Mouse (Mus musculus) CH12.LX (cell line): ENCODE data around the gene Stard10. TPM values are rescaled to one million over a fixed set of nuclear protein-coding genes. Genes with fewer than 3 reads are reported as not detected.

Source experiments
- DNase-seq: peaks from one replicate; pipeline ENCODE4 v3.0.0-alpha.2; 2013; ENCODE audit errors: extremely low read depth
- H3K27ac ChIP-seq: 2 replicates; pipeline ENCODE4 v1.5.1; 2012; ENCODE audit warnings: low read depth, mild to moderate bottlenecking, control low read depth, moderate library complexity; ENCODE audit not compliant: insufficient read depth
- H3K27me3 ChIP-seq: replicated peaks from 2 replicates; pipeline ENCODE3; 2012; ENCODE audit warnings: inconsistent platforms
- H3K36me3 ChIP-seq, 2 experiments: replicated peaks in 1 of 2; 2 replicates each; pipeline versions ENCODE3 to v1.6.1; 2012; ENCODE audit warnings: inconsistent platforms in 1 of 2, low read length in 1 of 2, mild to moderate bottlenecking in 1 of 2, mixed read lengths in 1 of 2, moderate library complexity in 1 of 2; ENCODE audit not compliant: control insufficient read depth in 1 of 2, insufficient read depth in 1 of 2
- H3K4me1 ChIP-seq, 2 experiments: 2 replicates each; pipeline ENCODE4 v1.6.1; 2012; ENCODE audit warnings: inconsistent platforms in 1 of 2, moderate library complexity in 1 of 2; ENCODE audit not compliant: insufficient read depth in 2 of 2, control insufficient read depth in 1 of 2
- H3K4me2 ChIP-seq: 2 replicates; pipeline ENCODE4 v1.6.1; 2012; ENCODE audit warnings: low read depth, mild to moderate bottlenecking, control low read depth; ENCODE audit not compliant: poor library complexity, insufficient read depth, severe bottlenecking
- H3K4me3 ChIP-seq, 3 experiments: fragments of 150-350 bp in 1 of 3; sonication (generic) in 1 of 3; replicated peaks in 1 of 3; 2 replicates each; pipeline versions ENCODE3 to v1.5.1; 2011 to 2012; ENCODE audit warnings: low read depth in 2 of 3, low read length in 2 of 3, mild to moderate bottlenecking in 2 of 3, moderate library complexity in 2 of 3, control low read depth in 1 of 3, improper control_type of control experiment in 1 of 3, inconsistent platforms in 1 of 3, mixed read lengths in 1 of 3; ENCODE audit not compliant: poor library complexity in 1 of 3
- H3K79me2 ChIP-seq: replicated peaks from 2 replicates; pipeline ENCODE4 v1.6.1; 2012; ENCODE audit warnings: mild to moderate bottlenecking, moderate library complexity; ENCODE audit not compliant: control insufficient read depth, poor library complexity, insufficient read depth, severe bottlenecking; ENCODE audit errors: extremely low read depth
- H3K9ac ChIP-seq: 2 replicates; pipeline ENCODE4 v1.6.1; 2012; ENCODE audit warnings: low read depth, mild to moderate bottlenecking, control low read depth, moderate library complexity; ENCODE audit not compliant: insufficient read depth
- H3K9me3 ChIP-seq: replicated peaks from 2 replicates; pipeline ENCODE3; 2012; ENCODE audit warnings: low read length, inconsistent platforms, mixed read lengths
- BHLHE40 ChIP-seq: IDR thresholded peaks from 2 replicates; pipeline ENCODE4 v1.6.1; 2011; ENCODE audit warnings: mild to moderate bottlenecking, low read depth, low read length, improper control_type of control experiment
- CHD1 ChIP-seq: IDR thresholded peaks from 2 replicates; pipeline ENCODE4 v1.6.1; 2012; ENCODE audit warnings: low read depth, low read length, improper control_type of control experiment, inconsistent platforms
- CHD2 ChIP-seq: IDR thresholded peaks from 2 replicates; pipeline ENCODE4 v1.6.1; 2011; ENCODE audit warnings: low read length, improper control_type of control experiment
- ELF1 ChIP-seq: IDR thresholded peaks from 2 replicates; pipeline ENCODE4 v1.6.1; 2014; ENCODE audit warnings: low read depth, mild to moderate bottlenecking, inconsistent platforms, low read length, improper control_type of control experiment
- EP300 ChIP-seq: IDR thresholded peaks from 2 replicates; pipeline ENCODE4 v1.6.1; 2011; ENCODE audit warnings: low read length, improper control_type of control experiment
- GABPA ChIP-seq: IDR thresholded peaks from 2 replicates; pipeline ENCODE4 v1.6.1; 2012; ENCODE audit warnings: low read depth, low read length, improper control_type of control experiment, inconsistent platforms; ENCODE audit not compliant: insufficient replicate concordance
- IRF4 ChIP-seq: IDR thresholded peaks from 2 replicates; pipeline ENCODE4 v1.6.1; 2014; ENCODE audit warnings: low read depth, mild to moderate bottlenecking, inconsistent platforms, low read length, improper control_type of control experiment
- JUN ChIP-seq: IDR thresholded peaks from 2 replicates; pipeline ENCODE4 v1.6.1; 2011; ENCODE audit warnings: low read depth, mild to moderate bottlenecking, low read length, improper control_type of control experiment, moderate library complexity; ENCODE audit not compliant: insufficient read depth
- JUND ChIP-seq: conservative IDR thresholded peaks from 2 replicates; pipeline ENCODE4 v1.6.1; 2011; ENCODE audit warnings: low read depth, low read length, improper control_type of control experiment
- MAX ChIP-seq: IDR thresholded peaks from 2 replicates; pipeline ENCODE4 v1.6.1; 2011; ENCODE audit warnings: low read length, improper control_type of control experiment
- MEF2A ChIP-seq: IDR thresholded peaks from 2 replicates; pipeline ENCODE4 v1.6.1; 2014; ENCODE audit warnings: low read depth, mild to moderate bottlenecking, inconsistent platforms, low read length, improper control_type of control experiment, borderline replicate concordance
- MYC ChIP-seq: IDR thresholded peaks from 2 replicates; pipeline ENCODE4 v1.6.1; 2011; ENCODE audit warnings: low read depth, mild to moderate bottlenecking, improper control_type of control experiment, low read length
- NELFE ChIP-seq: IDR thresholded peaks from 2 replicates; pipeline ENCODE4 v1.6.1; 2011; ENCODE audit warnings: low read depth, low read length, improper control_type of control experiment
- PAX5 ChIP-seq: IDR thresholded peaks from 2 replicates; pipeline ENCODE4 v1.6.1; 2012; ENCODE audit warnings: low read length, inconsistent platforms, mixed read lengths
- POLR2A ChIP-seq: IDR thresholded peaks from 2 replicates; pipeline ENCODE4 v1.6.1; 2011; ENCODE audit warnings: low read depth, mild to moderate bottlenecking, improper control_type of control experiment, low read length
- RCOR1 ChIP-seq: conservative IDR thresholded peaks from 2 replicates; pipeline ENCODE4 v1.6.1; 2012; ENCODE audit warnings: low read depth, mild to moderate bottlenecking, inconsistent platforms, low read length, improper control_type of control experiment
- SIN3A ChIP-seq: IDR thresholded peaks from 2 replicates; pipeline ENCODE4 v1.6.1; 2012; ENCODE audit warnings: low read length, improper control_type of control experiment, inconsistent platforms
- SMC3 ChIP-seq: IDR thresholded peaks from 2 replicates; pipeline ENCODE4 v1.6.1; 2011; ENCODE audit warnings: low read depth, low read length, improper control_type of control experiment
- TBP ChIP-seq: conservative IDR thresholded peaks from 2 replicates; pipeline ENCODE4 v1.6.1; 2011; ENCODE audit warnings: low read depth, low read length, improper control_type of control experiment
- TCF12 ChIP-seq: IDR thresholded peaks from 2 replicates; pipeline ENCODE4 v1.6.1; 2014; ENCODE audit warnings: low read depth, mild to moderate bottlenecking, inconsistent platforms, low read length, improper control_type of control experiment
- USF2 ChIP-seq: conservative IDR thresholded peaks from 2 replicates; pipeline ENCODE4 v1.6.1; 2011; ENCODE audit warnings: low read depth, low read length, improper control_type of control experiment
- ZC3H11A ChIP-seq: IDR thresholded peaks from 2 replicates; pipeline ENCODE4 v1.6.1; 2012; ENCODE audit warnings: low read depth, mild to moderate bottlenecking, inconsistent platforms, low read length, improper control_type of control experiment
- ZMIZ1 ChIP-seq: IDR thresholded peaks from 2 replicates; pipeline ENCODE4 v1.6.1; 2012; ENCODE audit warnings: low read depth, mild to moderate bottlenecking, inconsistent platforms, low read length, improper control_type of control experiment
- dilution Hi-C: fragments of 300-500 bp; cut with MboI; formaldehyde crosslinking; loops from 2 replicates; pipeline ENCODE4 v1.14.3; 2020; ENCODE audit warnings: low sequenced_read_pairs; ENCODE audit not compliant: extremely low pct_unique_long_range_greater_than_20kb, extremely low pct_ligation_motif_present
- in situ Hi-C: fragments of 300-500 bp; cut with MboI; formaldehyde crosslinking; loops from 3 replicates; pipeline ENCODE4 v1.14.3; 2019; ENCODE audit warnings: low sequenced_read_pairs, low pct_ligation_motif_present, low pct_unique_long_range_greater_than_20kb, mixed read lengths
- polyA plus RNA-seq: library from polyadenylated mRNA; unstranded; fragments of >175 nt; gene quantifications from 2 replicates; pipeline ENCODE4 v1.2.1, GENCODE M21; 2012; ENCODE audit warnings: low read depth; ENCODE audit not compliant: insufficient read length
- total RNA-seq, 2 experiments: library from RNA; depleted of rRNA; stranded (reverse); fragments of 300-350 nt in 1 of 2; fragments of >200 nt in 1 of 2; gene quantifications; 2 replicates each; pipeline ENCODE4 v1.2.3; 2012 to 2014

Stard10 gene
- total and polyA plus RNA-seq, 3 experiments, result 2.4 to 12.7 (median 6.7) TPM

DNA sequence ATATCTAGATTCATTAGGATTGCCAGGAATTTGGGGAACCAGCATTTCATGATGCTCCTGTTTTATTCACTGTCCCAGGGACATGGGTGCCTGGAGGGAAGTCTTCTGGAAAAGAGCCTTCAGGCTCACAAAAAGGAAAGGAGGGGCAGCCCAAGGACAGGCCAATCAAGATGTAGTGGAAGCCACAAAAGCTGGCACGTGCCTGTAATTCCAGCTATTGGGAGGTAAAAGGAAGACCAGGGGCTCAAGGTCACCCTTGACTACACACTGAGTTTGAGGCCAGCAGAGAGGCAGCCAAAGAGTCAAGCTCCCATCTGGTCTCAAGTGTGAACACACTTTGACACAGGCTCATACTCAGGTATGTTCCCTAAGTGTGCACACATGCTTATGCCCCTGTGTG is 21.4 kb upstream of the Stard10 start:
- no peaks in the 10 kb centered on the region for H3K9me3 ChIP-seq
- H3K4me1 ChIP-seq, result peaks cover 12 to 75% of the 10 kb centered on the region in 2 experiments
- no peak overlapping the region for H3K4me3 ChIP-seq
- H3K36me3 ChIP-seq, result peaks cover 44 to 87% of the 10 kb centered on the region in 2 experiments
- TF ChIP-seq MEF2A (no peak), ZMIZ1 (no peak), TBP (no peak), IRF4 (no peak), MAX (no peak), RCOR1 (no peak)
- in situ Hi-C loops, result no loop called here
- dilution Hi-C loops, result no loop called here
- no peak overlapping the region for H3K27ac ChIP-seq
- H3K79me2 ChIP-seq, result peaks cover 4% of the 10 kb centered on the region
- no peak overlapping the region for H3K9ac ChIP-seq
- no peak overlapping the region for H3K4me2 ChIP-seq
- no peaks in the 10 kb centered on the region for H3K27me3 ChIP-seq
- DNase-seq, result no peak

DNA sequence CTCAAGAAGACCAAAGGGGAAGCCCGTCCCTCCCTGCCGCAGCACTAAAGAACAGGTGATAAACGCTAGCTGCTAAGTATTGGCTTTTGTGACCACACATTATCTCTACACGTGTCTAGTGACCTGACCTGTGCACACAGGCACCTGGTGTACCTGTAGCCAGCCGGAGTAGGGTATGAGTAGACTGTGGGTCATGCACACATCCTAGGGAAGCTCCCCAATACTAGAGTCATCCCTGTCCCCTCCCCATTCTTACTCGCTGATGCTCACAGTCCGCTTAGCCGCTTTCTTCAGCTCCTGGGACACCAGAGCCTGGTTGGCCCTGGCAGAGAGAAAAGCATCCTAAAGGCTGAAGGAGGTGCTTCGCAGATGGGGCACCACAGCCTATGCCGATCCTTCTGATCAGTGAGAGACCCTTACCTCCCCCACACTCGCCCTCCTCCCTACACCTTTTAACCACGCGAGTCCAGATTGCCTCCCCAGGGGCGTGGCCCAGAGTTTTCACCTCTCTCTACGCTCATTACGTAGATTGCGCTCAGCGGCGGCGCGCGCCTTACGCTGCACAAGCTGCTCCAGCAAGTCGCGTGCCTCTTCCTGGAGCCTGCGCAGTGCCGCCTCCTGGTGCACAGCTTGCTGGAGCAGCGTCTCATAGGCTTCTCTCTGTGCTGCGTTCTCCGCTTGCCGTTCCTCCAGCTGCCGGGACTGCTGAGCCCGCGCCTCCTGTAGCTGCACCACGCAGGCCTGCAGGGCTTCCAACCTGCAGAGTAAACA is 20.4 kb upstream of the Stard10 start:
- Histone ChIP-seq H3K27me3 (no peaks in the 10 kb centered on the region), H3K9ac (no peak overlapping the region), H3K27ac (no peak overlapping the region), H3K4me3 (no peak overlapping the region), H3K4me1 (peaks cover 12 to 66% of the 10 kb centered on the region in 2 experiments), H3K36me3 (peaks cover 38 to 77% of the 10 kb centered on the region in 2 experiments), H3K9me3 (no peaks in the 10 kb centered on the region), H3K79me2 (peaks cover 6% of the 10 kb centered on the region)
- dilution Hi-C loops (no loop called here), in situ Hi-C loops (no loop called here)
- DNase-seq, result no peak
- TF ChIP-seq TCF12 (no peak), POLR2A (no peak), MYC (no peak), PAX5 (no peak), BHLHE40 (no peak), TBP (no peak), USF2 (no peak), SIN3A (no peak), SMC3 (no peak), CHD2 (no peak), EP300 (no peak), IRF4 (no peak), JUND (no peak), ZMIZ1 (no peak), GABPA (no peak), ZC3H11A (no peak), NELFE (no peak), JUN (no peak), ELF1 (no peak), CHD1 (no peak)
- TF ChIP-seq, all 38 proteins: peak for 0
- H3K4me2 ChIP-seq, result no peak overlapping the region
